Mouse (Mus musculus): ENCODE data around the gene Gm38655.
A peak's percentile ranks its signal among the peaks of the same experiment; 100 is the strongest.
"Not testable (repeated sequence)": the region's sequence is repeated elsewhere in the genome, so short reads cannot be mapped to it uniquely, and the experiment has no call there.

Gene Gm38655

GRCm38 (mm10) chr17:25165970-25166671 lies 9.2 kb downstream of the Gm38655 start:
- DNase-seq: no peak

GRCm38 (mm10) chr17:25164770-25165169 lies 10.5 kb downstream of the Gm38655 start:
- DNase-seq: no peak

DNA sequence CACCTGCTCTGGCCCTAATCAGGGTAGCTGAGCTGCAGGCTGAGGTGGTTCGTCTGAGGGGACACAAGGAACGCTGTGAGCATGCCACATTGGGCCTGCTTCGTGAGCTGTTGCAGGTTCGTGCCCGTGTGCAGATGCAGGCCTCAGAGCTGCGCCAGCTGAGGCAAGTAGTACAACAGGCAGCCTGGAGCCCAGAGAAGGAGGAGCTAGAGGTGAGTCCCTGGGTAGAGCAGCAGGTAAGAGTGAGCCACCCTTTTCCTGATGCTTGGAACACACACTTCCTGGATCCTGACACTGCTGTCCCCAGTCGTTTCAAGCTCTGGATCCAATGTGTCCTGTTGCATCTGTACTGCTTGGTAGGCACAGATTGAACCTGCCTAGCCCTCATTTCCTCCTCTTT lies 11.9 kb downstream of the Gm38655 start:
- no peak for DNase-seq

GRCm38 (mm10) chr17:25162161-25162560 lies 13.1 kb downstream of the Gm38655 start, which contains the start of gene Ccdc154:
TSS of gene Ccdc154 (plus strand) at chr17:25162461.
- no peak for DNase-seq

GRCm38 (mm10) chr17:25139960-25140359 lies 35.3 kb downstream of the Gm38655 start:
- DNase-seq: no peak

DNA sequence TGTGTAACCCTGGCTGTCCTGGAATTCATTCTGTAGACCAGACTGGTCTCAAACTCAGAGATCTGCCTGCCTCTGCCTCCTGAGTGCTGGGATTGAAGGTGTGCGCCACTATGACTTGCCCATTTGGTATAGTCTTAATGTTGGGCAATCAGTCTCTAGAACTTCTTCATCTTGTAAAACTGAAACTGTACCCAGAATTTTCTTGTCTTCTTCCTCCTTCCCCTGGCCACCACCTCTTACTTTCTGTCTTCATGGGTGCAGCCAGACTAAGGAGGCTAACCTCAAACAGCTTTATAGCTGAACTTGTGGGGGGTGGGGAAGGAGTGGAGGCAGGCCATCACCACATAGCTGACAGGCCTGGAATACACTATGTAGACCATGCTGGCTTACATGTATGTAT lies 36.5 kb downstream of the Gm38655 start:
- DNase-seq: no peak

DNA sequence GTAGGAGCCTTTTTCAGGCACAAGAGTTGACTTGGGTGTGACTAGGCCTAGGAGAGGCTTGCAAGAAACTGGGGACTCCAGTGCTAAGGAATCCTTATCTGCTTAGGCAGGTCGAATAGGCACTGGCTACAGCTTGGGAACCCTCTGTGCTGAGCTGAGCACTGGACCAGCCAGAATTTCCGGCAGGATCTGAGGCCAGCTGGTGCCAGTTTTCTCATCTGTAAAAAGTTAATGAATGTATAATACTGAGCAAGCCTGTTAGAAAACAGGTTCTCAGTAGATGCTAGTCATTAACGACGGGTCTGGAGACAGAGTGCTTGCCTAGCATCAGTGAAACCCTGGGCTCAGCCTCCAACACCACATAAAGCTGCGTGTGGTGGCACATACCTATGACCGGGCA lies 39.6 kb downstream of the Gm38655 start:
- DNase-seq: no peak

DNA sequence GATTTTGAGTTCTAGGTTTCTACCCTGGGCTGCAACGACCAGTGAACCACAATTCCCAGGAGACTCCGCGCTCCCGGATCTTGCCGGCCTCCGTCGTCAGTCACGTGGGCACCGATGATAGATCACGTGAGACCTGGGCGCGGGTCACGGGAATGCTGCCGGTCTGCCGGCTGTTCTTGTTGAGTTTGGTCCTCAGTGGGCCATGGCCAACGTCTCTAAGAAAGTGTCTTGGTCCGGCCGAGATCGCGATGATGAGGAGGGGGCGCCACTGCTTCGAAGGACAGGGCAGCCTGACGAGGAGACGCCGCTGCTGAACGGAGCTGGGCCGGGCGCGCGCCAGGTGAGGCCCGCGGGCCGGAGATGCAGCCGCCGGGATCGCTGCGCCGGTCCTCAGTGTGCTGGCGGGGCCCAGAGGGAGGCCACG lies 42.0 kb downstream of the Gm38655 start, which contains the start of gene Clcn7:
Gene Clcn7 (plus strand): TSS at position 117 of the 424 bp plus-strand sequence.
- DNase-seq: peak; percentile 77 to 84

DNA sequence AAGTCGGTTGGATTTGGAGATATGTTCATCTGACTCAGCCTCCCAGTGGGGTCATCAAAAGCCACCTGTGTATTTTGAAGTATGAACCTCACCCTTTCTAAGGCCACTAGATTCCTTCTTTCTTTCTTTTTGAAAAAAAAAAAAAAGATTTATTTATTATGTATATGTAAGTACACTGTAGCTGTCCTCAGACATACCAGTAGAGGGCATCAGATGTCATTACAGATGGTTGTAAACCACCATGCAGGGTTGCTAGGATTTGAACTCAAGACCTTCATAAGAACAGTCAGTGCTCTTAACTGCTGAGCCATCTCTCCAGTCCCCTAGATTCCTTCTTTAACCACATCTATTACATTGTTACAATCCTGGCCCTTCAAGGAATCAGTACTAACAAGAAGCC lies 45.2 kb downstream of the Gm38655 start:
- no peak for DNase-seq

DNA sequence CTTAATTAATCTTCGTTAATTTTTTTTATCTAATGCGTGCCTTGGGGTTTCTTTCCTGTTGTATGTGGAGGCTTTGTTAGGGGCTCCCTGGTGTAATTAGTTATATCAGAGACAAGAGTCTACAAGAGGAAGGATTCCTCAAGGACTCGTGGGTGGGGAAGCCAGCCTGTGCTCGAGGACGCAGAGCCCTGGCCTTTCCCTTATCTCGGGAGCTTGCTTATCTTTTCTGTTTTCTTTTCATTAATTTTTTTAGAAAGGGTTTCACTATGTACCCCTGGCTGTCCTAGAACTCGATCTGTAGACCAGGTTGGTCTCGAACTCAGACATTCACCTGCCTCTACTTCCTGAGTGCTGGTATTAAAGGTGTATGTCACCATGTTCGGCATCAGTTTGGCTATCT lies 47.6 kb downstream of the Gm38655 start:
- no peak for DNase-seq

- no peak for DNase-seq
These were observed 48.2 kb downstream of the Gm38655 start for GRCm38 (mm10) chr17:25127079-25127478.

DNA sequence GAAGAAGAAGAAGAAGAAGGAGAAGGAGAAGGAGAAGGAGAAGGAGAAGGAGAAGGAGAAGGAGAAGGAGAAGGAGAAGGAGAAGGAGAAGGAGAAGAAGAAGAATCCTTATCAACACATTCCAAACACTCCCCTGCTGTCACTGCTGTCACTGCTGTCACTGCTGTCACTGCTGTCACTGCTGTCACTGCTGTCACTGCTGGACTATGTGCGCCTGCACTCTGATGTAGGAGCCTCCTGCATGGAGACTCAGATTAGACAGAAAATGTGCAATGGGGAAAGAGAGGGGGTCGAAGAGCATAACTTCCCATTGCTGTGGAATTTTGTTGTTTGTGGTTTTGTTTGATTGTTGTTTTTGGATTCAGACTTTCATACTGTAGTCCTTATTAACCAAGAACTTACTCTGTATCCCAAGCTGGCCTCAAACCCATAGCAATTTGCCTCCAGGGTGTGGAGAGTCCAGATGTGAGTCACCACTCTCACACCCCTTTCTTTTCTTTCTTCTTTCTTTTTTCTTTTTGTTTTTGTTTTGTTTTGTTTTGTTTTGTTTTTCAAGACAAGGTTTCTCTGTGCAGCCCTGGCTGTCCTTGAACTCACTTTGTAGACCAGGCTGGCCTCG lies 49.7 kb downstream of the Gm38655 start:
- not testable (repeated sequence) for DNase-seq

- DNase-seq: no peak
These were observed 51.3 kb downstream of the Gm38655 start for GRCm38 (mm10) chr17:25123979-25124378.

All from thymus, adult 18-20 months (tissue).